Mouse (Mus musculus) liver, embryonic 13.5 days (tissue): ENCODE measurements around the gene Nfic. TPM values are rescaled to one million over a fixed set of nuclear protein-coding genes. Genes with fewer than 3 reads are reported as not detected.

ENCODE experiments used
- ATAC-seq: fragments of 200-750 bp; cut with Nextera tagmentation; 2 replicates; pipeline ENCODE4 v1.8.0; 2017; ENCODE audit warnings: low read depth, mild to moderate bottlenecking, moderate number of reproducible peaks, moderate library complexity
- DNase-seq: peaks from one replicate; pipeline ENCODE4 v3.0.0; 2022
- H3K27ac ChIP-seq: fragments of 300-500 bp; sonication (generic); 2 replicates; pipeline ENCODE4 v1.5.1; 2015; ENCODE audit warnings: moderate library complexity, mild to moderate bottlenecking, inconsistent platforms
- H3K27me3 ChIP-seq: fragments of 300-500 bp; sonication (generic); 2 replicates; pipeline ENCODE4 v1.6.1; 2015; ENCODE audit warnings: mild to moderate bottlenecking, inconsistent platforms
- H3K36me3 ChIP-seq: fragments of 300-500 bp; sonication (generic); 2 replicates; pipeline ENCODE4 v1.6.1; 2015; ENCODE audit warnings: mild to moderate bottlenecking, inconsistent platforms
- H3K4me1 ChIP-seq: fragments of 300-500 bp; sonication (generic); replicated peaks from 2 replicates; pipeline ENCODE4 v1.6.1; 2015; ENCODE audit warnings: inconsistent platforms
- H3K4me2 ChIP-seq: fragments of 300-500 bp; sonication (generic); 2 replicates; pipeline ENCODE4 v1.6.1; 2015; ENCODE audit warnings: inconsistent platforms, mild to moderate bottlenecking, moderate library complexity
- H3K4me3 ChIP-seq: fragments of 300-500 bp; sonication (generic); replicated peaks from 2 replicates; pipeline ENCODE4 v1.5.1; 2015; ENCODE audit warnings: mild to moderate bottlenecking, inconsistent platforms
- H3K9ac ChIP-seq: fragments of 300-500 bp; sonication (generic); 2 replicates; pipeline ENCODE4 v1.6.1; 2015; ENCODE audit warnings: mild to moderate bottlenecking, inconsistent platforms
- H3K9me3 ChIP-seq: fragments of 300-500 bp; sonication (generic); replicated peaks from 2 replicates; pipeline ENCODE4 v1.6.1; 2016; ENCODE audit warnings: inconsistent platforms
- WGBS: fragments of 180-500 bp; shearing (Covaris S2); methylation state at CpG from one replicate; pipeline ENCODE4 v1.1.7; 2015; ENCODE audit not compliant: insufficient replicate concordance; 5-methylcytosine and 5-hydroxymethylcytosine counted together
- polyA plus RNA-seq: library from polyadenylated mRNA; unstranded; fragments of >200 nt; fragmentation: Nextera tagmentation; extraction: Ambion mirVana; gene quantifications from 2 replicates; pipeline ENCODE4 v1.2.1, GENCODE M21; 2015

Nfic gene
- polyA plus RNA-seq, result 9.8 and 9.9 TPM in 2 replicates

DNA sequence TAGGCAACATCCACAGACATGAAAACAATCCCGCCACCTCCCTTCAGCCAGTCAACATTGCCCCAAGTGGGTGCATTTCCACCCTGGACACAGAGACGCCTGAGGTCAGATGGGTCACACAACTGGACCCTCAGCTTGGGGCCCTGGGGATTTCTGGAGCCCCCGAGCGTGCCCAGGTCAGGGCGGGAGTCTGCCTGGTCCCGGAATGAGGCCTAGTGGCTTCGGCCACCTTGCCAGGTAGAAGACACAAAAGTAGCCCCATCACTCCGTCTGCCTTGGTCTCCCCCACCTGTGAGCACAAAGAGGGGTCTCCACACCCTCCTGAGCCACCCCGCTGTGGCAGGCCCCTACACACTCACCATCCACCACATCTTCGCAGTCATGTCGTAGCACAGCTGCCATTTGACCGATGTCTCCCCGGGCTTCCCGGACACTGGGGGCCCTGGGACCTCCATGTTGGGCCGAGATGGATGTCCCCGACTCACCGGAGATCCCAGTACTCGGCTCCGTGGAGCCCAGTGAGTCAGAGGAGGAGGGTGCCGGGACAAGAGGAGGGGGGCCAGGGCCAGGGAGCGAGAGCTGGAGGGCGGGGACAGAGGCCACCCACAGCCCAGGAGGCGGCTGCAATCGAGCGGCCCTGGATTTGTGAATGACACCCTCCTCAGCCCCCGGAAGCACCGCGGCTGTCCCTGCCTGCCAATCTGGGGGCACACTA is at the start of gene Nfic:
Nfic (minus strand) TSS at position 455 of the 715 bp plus-strand sequence.
- Histone ChIP-seq H3K4me2 (no peak within 1 kb of the TSS), H3K9ac (no peak within 1 kb of the TSS), H3K27ac (no peak within 1 kb of the TSS), H3K4me1 (peaks cover 13% of the 10 kb centered on the region), H3K9me3 (no peaks in the 10 kb centered on the region), H3K4me3 (no peak within 1 kb of the TSS), H3K27me3 (peaks cover 100% of the 10 kb centered on the region), H3K36me3 (no peaks in the 10 kb centered on the region)
- no peak for ATAC-seq
- WGBS, result 53% methylated on average over 28 of the region's 28 CpGs
- DNase-seq, result no peak

DNA sequence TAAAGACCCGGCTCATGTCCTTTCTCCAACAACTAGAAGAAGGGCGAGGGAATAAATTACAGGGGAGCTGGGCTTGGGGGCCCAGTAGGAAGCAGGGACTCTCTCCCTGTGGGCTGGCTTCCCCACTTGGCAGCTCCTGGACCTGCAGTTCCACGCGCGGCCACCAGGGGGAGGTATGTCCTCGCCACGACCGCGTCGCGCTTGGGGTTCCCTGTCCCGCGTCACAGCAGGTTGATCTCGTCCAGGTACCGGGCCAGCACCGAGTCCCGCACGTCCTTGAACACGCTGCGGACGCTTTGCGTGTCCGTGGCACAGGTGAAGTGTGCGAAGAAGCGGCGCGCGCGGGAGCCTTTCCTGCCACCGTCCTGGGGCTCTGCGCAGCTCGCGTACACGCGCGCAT is 47.2 kb upstream of the Nfic start:
- H3K9me3 ChIP-seq, result no peaks in the 10 kb centered on the region
- H3K4me1 ChIP-seq, result peaks cover 44% of the 10 kb centered on the region
- H3K9ac ChIP-seq, result peak overlapping the region; percentile 55
- H3K36me3 ChIP-seq, result peaks cover 10% of the 10 kb centered on the region
- peak overlapping the region; percentile 43 for H3K4me3 ChIP-seq
- H3K27ac ChIP-seq, result no peak overlapping the region; the same call in 1 of the 2 replicates
- 13% methylated on average over 36 of the region's 36 CpGs for WGBS
- DNase-seq, result peak; percentile 77
- peak; percentile 21; the same call in 1 of the 2 replicates for ATAC-seq
- H3K4me2 ChIP-seq, result peak overlapping the region; percentile 73
- H3K27me3 ChIP-seq, result 0 out of 2 replicates have a peak, but pooled peaks cover 6% of the 10 kb centered on the region

GRCm38 (mm10) chr10:81501863-81502262 is 46.4 kb upstream of the Nfic start:
- DNase-seq (no peak), ATAC-seq (no peak)
- 0 out of 2 replicates have a peak, but pooled peaks cover 6% of the 10 kb centered on the region for H3K27me3 ChIP-seq
- WGBS, result 63% methylated on average over 5 of the region's 5 CpGs
- H3K4me2 ChIP-seq, result no peak overlapping the region
- H3K4me1 ChIP-seq, result peaks cover 45% of the 10 kb centered on the region
- H3K36me3 ChIP-seq, result peaks cover 10% of the 10 kb centered on the region
- H3K4me3 ChIP-seq, result no peak overlapping the region
- H3K9ac ChIP-seq, result no peak overlapping the region
- no peaks in the 10 kb centered on the region for H3K9me3 ChIP-seq
- no peak overlapping the region for H3K27ac ChIP-seq

GRCm38 (mm10) chr10:81500032-81500431 is 44.6 kb upstream of the Nfic start, which contains the start of gene S1pr4:
Gene S1pr4, minus strand, starts transcription at chr10:81500132.
- WGBS, result 60% methylated on average over 3 of the region's 3 CpGs
- Histone ChIP-seq H3K9ac (peak within 1 kb of the TSS; percentile 68), H3K4me3 (peak within 1 kb of the TSS; percentile 88), H3K9me3 (no peaks in the 10 kb centered on the region), H3K36me3 (peaks cover 3% of the 10 kb centered on the region), H3K4me2 (peak within 1 kb of the TSS; percentile 67), H3K27me3 (0 out of 2 replicates have a peak, but pooled peaks cover 6% of the 10 kb centered on the region), H3K27ac (peak within 1 kb of the TSS; percentile 73), H3K4me1 (peaks cover 53% of the 10 kb centered on the region)
- no peak for ATAC-seq
- DNase-seq, result no peak

DNA sequence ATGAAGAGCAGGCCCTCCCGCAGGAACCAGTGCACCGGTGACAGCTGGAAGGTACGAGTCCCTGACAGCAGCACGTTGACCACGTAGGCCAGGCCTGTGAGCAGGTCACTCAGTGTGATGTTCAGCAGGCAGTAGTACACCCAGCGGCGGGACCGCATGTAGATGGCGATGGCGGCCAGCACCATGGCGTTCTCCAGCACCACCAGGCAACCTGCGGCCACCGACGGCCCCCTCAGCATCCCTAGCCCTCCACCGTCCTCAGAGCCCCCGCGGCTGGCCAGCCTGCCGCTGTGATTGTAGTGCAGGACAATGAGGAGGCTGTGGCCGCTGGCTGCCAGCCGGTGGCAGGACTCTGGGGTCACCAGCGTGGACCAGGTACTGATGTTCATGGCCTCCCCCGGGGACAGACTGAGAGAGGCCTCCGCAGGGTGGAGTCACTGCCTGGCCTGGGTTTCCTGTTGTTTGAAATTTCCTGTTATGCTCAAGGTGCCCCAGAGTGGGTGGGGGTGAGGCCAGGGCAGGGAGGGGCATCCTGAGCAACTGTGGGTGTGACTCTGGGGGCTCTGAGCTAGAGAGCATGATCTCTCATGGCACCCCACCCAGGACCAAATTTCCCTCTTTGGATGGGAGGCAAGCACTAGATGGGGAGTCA is 43.9 kb upstream of the Nfic start:
- DNase-seq (no peak), ATAC-seq (no peak)
- Histone ChIP-seq H3K4me3 (peak overlapping the region; percentile 88), H3K9me3 (no peaks in the 10 kb centered on the region), H3K4me2 (peak overlapping the region; percentile 67), H3K27me3 (0 out of 2 replicates have a peak, but pooled peaks cover 6% of the 10 kb centered on the region), H3K9ac (peak overlapping the region; percentile 68), H3K4me1 (peaks cover 60% of the 10 kb centered on the region), H3K36me3 (peaks cover 2% of the 10 kb centered on the region; the same call in 1 of the 2 replicates), H3K27ac (peak overlapping the region; percentile 73)
- 40% methylated on average over 23 of the region's 23 CpGs for WGBS

- Histone ChIP-seq H3K9me3 (no peaks in the 10 kb centered on the region), H3K27me3 (0 out of 2 replicates have a peak, but pooled peaks cover 6% of the 10 kb centered on the region), H3K9ac (peak overlapping the region; percentile 68), H3K4me3 (peak overlapping the region; percentile 88), H3K4me2 (peak overlapping the region; percentile 67), H3K36me3 (peaks cover 7% of the 10 kb centered on the region), H3K27ac (peak overlapping the region; percentile 73), H3K4me1 (peaks cover 68% of the 10 kb centered on the region)
- no peak for ATAC-seq
- 67% methylated on average over 38 of the region's 38 CpGs for WGBS
- DNase-seq, result no peak
Measured at GRCm38 (mm10) chr10:81498316-81499249, 43.1 kb upstream of the Nfic start.

DNA sequence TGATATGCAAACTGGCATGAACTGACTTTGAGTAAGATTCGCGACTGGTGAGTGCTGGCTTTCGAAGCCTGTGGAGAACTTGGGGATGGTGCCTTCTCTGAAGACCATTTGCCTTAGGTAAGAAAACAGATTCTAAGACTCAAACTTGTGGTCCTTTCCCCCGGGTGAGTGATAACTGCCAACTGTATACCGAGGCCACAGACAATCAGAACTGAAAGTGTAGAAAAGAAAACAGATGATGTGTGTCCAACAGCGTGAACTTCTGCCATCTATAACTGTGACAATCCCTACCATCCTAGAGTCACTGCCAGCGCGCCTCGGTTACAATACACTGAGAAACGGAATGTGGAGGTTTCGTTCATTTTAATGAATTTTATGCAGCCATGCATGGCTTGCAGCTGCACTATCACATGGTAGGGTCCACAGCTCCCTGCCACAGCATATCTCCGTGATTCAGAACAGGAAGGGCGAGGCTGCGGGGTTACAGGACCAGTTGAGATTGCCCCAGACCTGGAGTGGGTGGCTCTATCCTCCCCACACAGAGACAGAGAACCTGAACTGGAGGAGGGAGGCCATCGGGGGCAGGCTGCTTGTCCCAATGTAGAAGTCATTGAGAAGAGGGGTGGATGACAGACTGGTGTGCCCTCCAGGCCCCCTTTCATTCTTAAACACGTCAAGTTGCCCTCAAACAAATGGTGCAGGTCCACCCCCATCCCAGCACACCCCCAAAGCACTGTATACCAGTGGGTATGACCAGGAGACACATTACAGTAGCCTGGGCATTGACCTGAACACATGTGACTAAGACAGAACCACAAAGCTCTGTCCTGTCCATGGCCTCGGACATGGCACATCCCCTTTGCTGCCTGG is 42.2 kb upstream of the Nfic start:
- Histone ChIP-seq H3K9ac (peak overlapping the region; percentile 68), H3K27ac (peak overlapping the region; percentile 73), H3K4me1 (peaks cover 67% of the 10 kb centered on the region), H3K36me3 (peaks cover 16% of the 10 kb centered on the region), H3K4me3 (peak overlapping the region; percentile 88), H3K9me3 (no peaks in the 10 kb centered on the region), H3K27me3 (no peaks in the 10 kb centered on the region), H3K4me2 (peak overlapping the region; percentile 67)
- WGBS, result 32% methylated on average over 17 of the region's 17 CpGs
- ATAC-seq, result 0 out of 2 replicates have a peak, but pooled peaks have one; percentile 4
- peak; percentile 60 for DNase-seq

- Histone ChIP-seq H3K4me1 (peaks cover 61% of the 10 kb centered on the region), H3K36me3 (peaks cover 23% of the 10 kb centered on the region), H3K9ac (peak overlapping the region; percentile 68), H3K27me3 (no peaks in the 10 kb centered on the region), H3K4me2 (peak overlapping the region; percentile 67), H3K27ac (peak overlapping the region; percentile 73), H3K4me3 (peak overlapping the region; percentile 88), H3K9me3 (no peaks in the 10 kb centered on the region)
- 15% methylated on average over 4 of the region's 4 CpGs for WGBS
- DNase-seq (no peak), ATAC-seq (no peak)
Measured at GRCm38 (mm10) chr10:81496969-81497368, 41.5 kb upstream of the Nfic start.

DNA sequence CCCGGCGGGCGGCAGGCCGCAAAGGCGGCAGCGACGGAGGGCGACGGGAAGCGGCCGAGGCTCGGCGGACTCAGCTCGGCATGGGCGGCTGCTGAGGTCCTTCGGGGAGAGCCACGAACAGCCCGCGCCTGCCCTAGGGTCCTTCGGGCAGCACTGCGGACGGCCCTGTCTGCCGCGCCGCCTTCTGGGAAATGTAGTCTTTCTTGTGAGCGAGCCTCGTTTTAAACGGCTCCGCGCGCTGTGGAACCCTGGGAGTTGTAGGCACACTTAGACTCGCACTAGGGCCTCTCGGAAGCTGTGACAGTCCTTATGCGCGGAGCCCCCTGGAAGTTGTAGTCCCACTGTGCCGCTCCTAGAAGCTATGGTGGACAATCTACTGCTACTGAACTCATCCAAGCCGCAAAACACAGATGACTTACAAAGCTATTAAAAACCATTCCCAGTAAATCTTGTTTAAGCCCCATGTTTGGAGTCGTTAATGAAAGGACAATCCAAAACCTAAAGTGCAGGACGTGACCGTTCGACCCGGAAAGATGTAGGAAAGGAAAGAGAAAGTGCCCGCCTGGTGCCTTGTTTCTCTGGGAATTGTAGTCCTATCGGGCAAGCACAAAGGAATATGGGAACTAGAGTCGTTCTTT is 40.9 kb upstream of the Nfic start, which contains the start of gene Ncln:
Ncln (minus strand) TSS at position 129 of the 638 bp plus-strand sequence.
- peak within 1 kb of the TSS; percentile 74 for H3K27ac ChIP-seq
- H3K4me1 ChIP-seq, result peaks cover 60% of the 10 kb centered on the region
- DNase-seq, result peak; percentile 98
- H3K4me2 ChIP-seq, result peak within 1 kb of the TSS; percentile 98
- peak within 1 kb of the TSS; percentile 88 for H3K4me3 ChIP-seq
- peak; percentile 95 for ATAC-seq
- H3K9ac ChIP-seq, result peak within 1 kb of the TSS; percentile 93
- peaks cover 29% of the 10 kb centered on the region for H3K36me3 ChIP-seq
- H3K9me3 ChIP-seq, result no peaks in the 10 kb centered on the region
- no peaks in the 10 kb centered on the region for H3K27me3 ChIP-seq
- under 1% methylated on average over 45 of the region's 45 CpGs for WGBS
